Mouse (Mus musculus): ENCODE data around the gene Gm15448. TPM values are rescaled to one million over a fixed set of nuclear protein-coding genes. Genes with fewer than 3 reads are reported as not detected.
"Not testable (repeated sequence)": the region's sequence is repeated elsewhere in the genome, so short reads cannot be mapped to it uniquely, and the experiment has no call there.

The Gm15448 gene
- polyA plus RNA-seq (2014; fragmentation: Nextera tagmentation; extraction: Ambion mirVana): not detected in 2 replicates

GRCm38 (mm10) chr7:3825599-3825998 lies at the start of gene Gm15448:
TSS of gene Gm15448 (minus strand) at chr7:3825687.
- WGBS: 50% methylated on average over 1 of the region's 3 CpGs
- ATAC-seq (ENCODE audit: low FRiP score, low TSS enrichment); H3K36me3 ChIP-seq (ENCODE audit: control insufficient read depth, insufficient read depth, low read length); H3K27me3 ChIP-seq (ENCODE audit: control insufficient read depth, insufficient read depth, low read length); H3K4me1 ChIP-seq (ENCODE audit: control insufficient read depth, insufficient read depth, low read length); H3K4me2 ChIP-seq (replicated peaks; ENCODE audit: low read depth, low read length); H3K27ac ChIP-seq (ENCODE audit: low read depth, low read length); H3K4me3 ChIP-seq (ENCODE audit: low read length); H3K9ac ChIP-seq (ENCODE audit: low read depth, low read length); H3K9me3 ChIP-seq (ENCODE audit: control insufficient read depth, low read length): not testable (repeated sequence)

DNA sequence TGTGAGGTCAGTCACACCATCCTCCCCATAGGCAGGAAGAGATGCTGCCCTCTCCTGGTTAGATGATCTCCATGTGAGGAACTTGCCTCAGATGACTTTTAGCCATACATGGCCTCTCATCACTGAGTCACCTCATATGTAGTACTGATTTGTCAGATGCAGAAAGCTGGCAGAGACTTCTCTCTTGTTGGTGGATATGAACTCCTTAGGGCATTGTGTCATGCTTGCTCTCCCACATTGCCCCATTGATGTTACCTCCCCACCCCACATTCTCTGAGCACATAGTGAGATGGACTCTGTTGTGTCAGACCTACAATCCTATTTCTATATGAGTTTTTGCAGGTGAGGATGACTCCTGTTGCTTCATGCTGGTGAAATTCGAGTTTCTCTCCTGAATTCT lies 49.5 kb upstream of the Gm15448 start:
- not testable (repeated sequence) for H3K27ac ChIP-seq (ENCODE audit: low read depth, low read length); H3K4me1 ChIP-seq (ENCODE audit: control insufficient read depth, insufficient read depth, low read length); H3K9me3 ChIP-seq (ENCODE audit: control insufficient read depth, low read length); H3K27me3 ChIP-seq (ENCODE audit: control insufficient read depth, insufficient read depth, low read length); H3K4me3 ChIP-seq (ENCODE audit: low read length); H3K36me3 ChIP-seq (ENCODE audit: control insufficient read depth, insufficient read depth, low read length); ATAC-seq (ENCODE audit: low FRiP score, low TSS enrichment); H3K4me2 ChIP-seq (replicated peaks; ENCODE audit: low read depth, low read length); H3K9ac ChIP-seq (ENCODE audit: low read depth, low read length)
- whole genome bisulfite sequencing: no CpG with 5 or more reads among the region's 1 CpGs

DNA sequence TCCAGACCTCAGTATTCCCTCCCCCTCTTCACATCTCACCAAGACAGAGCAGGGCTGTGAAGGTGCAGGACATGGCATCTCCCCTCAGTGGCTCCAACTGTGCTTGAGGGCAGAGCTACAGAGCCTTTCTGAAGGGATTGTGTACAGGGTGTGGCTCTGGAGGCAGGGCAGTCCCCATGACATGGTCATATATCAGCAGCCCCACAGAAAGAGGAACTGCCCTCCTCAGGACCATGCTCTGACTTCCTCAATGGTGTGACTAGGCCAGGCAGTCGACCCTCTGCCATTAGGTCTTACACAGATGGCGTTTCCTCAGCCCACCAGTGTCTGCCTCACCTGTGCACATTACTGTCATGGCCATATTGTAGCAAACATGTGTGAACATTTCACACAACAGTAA lies 19.5 kb upstream of the Gm15448 start, which contains the start of gene Pira2:
Pira2 (minus strand) TSS at position 101 of the 400 bp plus-strand sequence.
- not testable (repeated sequence) for H3K27ac ChIP-seq (ENCODE audit: low read depth, low read length); H3K36me3 ChIP-seq (ENCODE audit: control insufficient read depth, insufficient read depth, low read length); H3K27me3 ChIP-seq (ENCODE audit: control insufficient read depth, insufficient read depth, low read length); H3K4me3 ChIP-seq (ENCODE audit: low read length); H3K4me2 ChIP-seq (replicated peaks; ENCODE audit: low read depth, low read length); H3K4me1 ChIP-seq (ENCODE audit: control insufficient read depth, insufficient read depth, low read length); H3K9me3 ChIP-seq (ENCODE audit: control insufficient read depth, low read length); H3K9ac ChIP-seq (ENCODE audit: low read depth, low read length); ATAC-seq (ENCODE audit: low FRiP score, low TSS enrichment)
- no CpG with 5 or more reads among the region's 2 CpGs for WGBS

DNA sequence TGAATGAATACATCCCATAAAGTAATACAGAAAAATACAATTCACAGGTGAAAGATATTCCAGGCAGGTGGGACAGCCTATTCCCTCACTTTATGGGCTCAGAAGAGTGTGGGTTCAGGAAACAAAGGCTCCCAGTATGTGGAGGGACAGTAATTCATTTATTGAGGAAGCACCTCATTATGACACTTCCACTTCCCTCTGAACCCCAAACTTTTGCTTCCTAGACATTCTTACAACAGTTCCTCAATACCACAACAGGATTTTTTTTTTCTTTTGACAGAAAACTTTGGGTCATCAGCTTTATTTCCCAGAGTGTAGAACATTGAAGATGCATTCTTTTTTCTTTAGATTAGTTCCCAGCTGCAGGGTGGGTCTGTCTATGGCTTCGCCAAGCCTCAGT lies 12.4 kb upstream of the Gm15448 start:
- H3K36me3 ChIP-seq (ENCODE audit: control insufficient read depth, insufficient read depth, low read length); H3K4me2 ChIP-seq (replicated peaks; ENCODE audit: low read depth, low read length); H3K27ac ChIP-seq (ENCODE audit: low read depth, low read length); H3K9ac ChIP-seq (ENCODE audit: low read depth, low read length); H3K9me3 ChIP-seq (ENCODE audit: control insufficient read depth, low read length); ATAC-seq (ENCODE audit: low FRiP score, low TSS enrichment); H3K4me3 ChIP-seq (ENCODE audit: low read length); H3K4me1 ChIP-seq (ENCODE audit: control insufficient read depth, insufficient read depth, low read length); H3K27me3 ChIP-seq (ENCODE audit: control insufficient read depth, insufficient read depth, low read length): not testable (repeated sequence)
- no CpG with 5 or more reads among the region's 1 CpGs for WGBS

DNA sequence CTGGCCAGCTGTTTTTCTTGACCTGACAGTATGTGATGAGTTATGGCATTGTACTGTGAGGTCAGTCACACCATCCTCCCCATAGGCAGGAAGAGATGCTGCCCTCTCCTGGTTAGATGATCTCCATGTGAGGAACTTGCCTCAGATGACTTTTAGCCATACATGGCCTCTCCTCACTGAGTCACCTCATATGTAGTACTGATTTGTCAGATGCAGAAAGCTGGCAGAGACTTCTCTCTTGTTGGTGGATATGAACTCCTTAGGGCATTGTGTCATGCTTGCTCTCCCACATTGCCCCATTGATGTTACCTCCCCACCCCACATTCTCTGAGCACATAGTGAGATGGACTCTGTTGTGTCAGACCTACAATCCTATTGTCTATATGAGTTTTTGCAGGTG lies 5.1 kb upstream of the Gm15448 start:
- not testable (repeated sequence) for H3K4me3 ChIP-seq (ENCODE audit: low read length)

DNA sequence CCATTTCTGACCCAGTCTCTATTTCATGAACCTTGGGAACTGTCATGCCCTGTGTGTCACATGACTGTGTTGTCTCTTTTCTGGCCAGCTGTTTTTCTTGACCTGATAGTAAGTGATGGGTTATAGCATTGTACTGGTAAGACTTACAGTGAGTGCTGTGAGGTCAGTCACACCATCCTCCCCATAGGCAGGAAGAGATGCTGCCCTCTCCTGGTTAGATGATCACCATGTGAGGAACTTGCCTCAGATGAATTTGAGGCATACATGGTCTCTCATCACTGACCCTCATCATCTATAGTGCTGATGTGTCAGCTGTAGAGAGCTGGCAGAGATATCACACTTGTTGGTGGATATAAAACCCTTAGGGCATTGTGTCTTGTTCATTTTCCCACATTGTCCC lies 13.6 kb downstream of the Gm15448 start:
- H3K27ac ChIP-seq (ENCODE audit: low read depth, low read length); H3K4me2 ChIP-seq (replicated peaks; ENCODE audit: low read depth, low read length); H3K4me3 ChIP-seq (ENCODE audit: low read length): not testable (repeated sequence)

More for the DNA sequence above, 5.1 kb upstream of the Gm15448 start:
- H3K4me1 ChIP-seq (ENCODE audit: control insufficient read depth, insufficient read depth, low read length); H3K27ac ChIP-seq (ENCODE audit: low read depth, low read length); H3K27me3 ChIP-seq (ENCODE audit: control insufficient read depth, insufficient read depth, low read length); H3K9ac ChIP-seq (ENCODE audit: low read depth, low read length); H3K9me3 ChIP-seq (ENCODE audit: control insufficient read depth, low read length); H3K4me2 ChIP-seq (replicated peaks; ENCODE audit: low read depth, low read length); H3K36me3 ChIP-seq (ENCODE audit: control insufficient read depth, insufficient read depth, low read length); ATAC-seq (ENCODE audit: low FRiP score, low TSS enrichment): not testable (repeated sequence)

GRCm38 (mm10) chr7:3802935-3803334 lies 22.6 kb downstream of the Gm15448 start:
- 93% methylated on average over 4 of the region's 4 CpGs for WGBS
- H3K4me2 ChIP-seq (replicated peaks; ENCODE audit: low read depth, low read length); H3K36me3 ChIP-seq (ENCODE audit: control insufficient read depth, insufficient read depth, low read length); H3K4me1 ChIP-seq (ENCODE audit: control insufficient read depth, insufficient read depth, low read length); H3K4me3 ChIP-seq (ENCODE audit: low read length); ATAC-seq (ENCODE audit: low FRiP score, low TSS enrichment); H3K9me3 ChIP-seq (ENCODE audit: control insufficient read depth, low read length); H3K27ac ChIP-seq (ENCODE audit: low read depth, low read length); H3K27me3 ChIP-seq (ENCODE audit: control insufficient read depth, insufficient read depth, low read length); H3K9ac ChIP-seq (ENCODE audit: low read depth, low read length): not testable (repeated sequence)

More for the DNA sequence above, 13.6 kb downstream of the Gm15448 start:
- not testable (repeated sequence) for H3K9ac ChIP-seq (ENCODE audit: low read depth, low read length); H3K4me1 ChIP-seq (ENCODE audit: control insufficient read depth, insufficient read depth, low read length); H3K36me3 ChIP-seq (ENCODE audit: control insufficient read depth, insufficient read depth, low read length); ATAC-seq (ENCODE audit: low FRiP score, low TSS enrichment); H3K9me3 ChIP-seq (ENCODE audit: control insufficient read depth, low read length); H3K27me3 ChIP-seq (ENCODE audit: control insufficient read depth, insufficient read depth, low read length)

- not testable (repeated sequence) for H3K36me3 ChIP-seq (ENCODE audit: control insufficient read depth, insufficient read depth, low read length); H3K27me3 ChIP-seq (ENCODE audit: control insufficient read depth, insufficient read depth, low read length); H3K4me3 ChIP-seq (ENCODE audit: low read length); H3K9ac ChIP-seq (ENCODE audit: low read depth, low read length); H3K9me3 ChIP-seq (ENCODE audit: control insufficient read depth, low read length); H3K4me1 ChIP-seq (ENCODE audit: control insufficient read depth, insufficient read depth, low read length); H3K4me2 ChIP-seq (replicated peaks; ENCODE audit: low read depth, low read length); H3K27ac ChIP-seq (ENCODE audit: low read depth, low read length); ATAC-seq (ENCODE audit: low FRiP score, low TSS enrichment)
- WGBS: 74% methylated on average over 3 of the region's 3 CpGs
These were observed 25.5 kb downstream of the Gm15448 start for GRCm38 (mm10) chr7:3799940-3800339.

GRCm38 (mm10) chr7:3796286-3796685 lies 29.2 kb downstream of the Gm15448 start:
- H3K4me2 ChIP-seq (replicated peaks; ENCODE audit: low read depth, low read length); H3K36me3 ChIP-seq (ENCODE audit: control insufficient read depth, insufficient read depth, low read length); H3K9ac ChIP-seq (ENCODE audit: low read depth, low read length); H3K4me1 ChIP-seq (ENCODE audit: control insufficient read depth, insufficient read depth, low read length); H3K27ac ChIP-seq (ENCODE audit: low read depth, low read length); ATAC-seq (ENCODE audit: low FRiP score, low TSS enrichment); H3K9me3 ChIP-seq (ENCODE audit: control insufficient read depth, low read length); H3K4me3 ChIP-seq (ENCODE audit: low read length); H3K27me3 ChIP-seq (ENCODE audit: control insufficient read depth, insufficient read depth, low read length): not testable (repeated sequence)
